Comparison of ENCODE assay signal across 1 mouse cellular context in the genomic region with DNA sequence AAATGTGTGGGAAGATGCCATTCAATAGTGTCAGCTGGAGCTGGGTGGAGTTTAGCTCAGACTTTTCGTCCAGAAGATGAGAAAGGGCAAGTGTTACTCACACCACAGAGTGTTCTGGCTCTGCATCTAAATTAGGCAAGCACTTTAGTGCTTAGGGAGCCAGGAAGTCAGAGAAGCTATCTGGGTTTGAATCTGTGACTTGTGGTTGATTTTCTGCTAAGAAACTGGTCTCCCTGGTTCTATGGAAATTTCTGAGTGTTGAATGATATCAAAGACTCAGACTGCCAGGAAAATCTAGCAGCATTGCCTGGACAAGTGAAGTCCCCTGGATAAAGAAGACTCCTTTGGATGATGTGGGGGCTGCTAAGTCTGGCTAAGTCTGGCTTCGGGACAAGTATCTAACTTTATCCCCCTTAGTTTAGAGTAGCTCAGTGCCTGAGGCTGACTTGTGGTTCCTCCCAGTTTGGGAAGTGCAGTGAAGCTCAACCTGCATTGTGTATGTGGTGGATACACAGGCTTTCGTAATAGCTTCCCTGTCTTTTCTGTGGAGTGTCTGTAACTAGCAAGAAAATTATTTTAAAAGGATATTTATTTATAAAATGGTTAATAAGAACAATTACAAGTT.
TF ChIP-seq lines count a peak whose summit lies in the region.

No protein-coding gene starts in this region.

TF ChIP-seq in myocyte, 11 proteins besides CTCF, POLR2A, EP300 and RAD21 (continued from another document):
- TF ChIP-seq REST (IDR thresholded peaks at IDR 0.05; ENCODE audit: insufficient read depth, insufficient read length) (no peak), CEBPB (IDR thresholded peaks at IDR 0.05; ENCODE audit: insufficient read depth, poor library complexity, severe bottlenecking) (peak; percentile 45; the same call in 1 of the 2 replicates), POLR2AphosphoS2 (IDR thresholded peaks at IDR 0.05; ENCODE audit: insufficient read length, low read depth) (no peak), MYOG (IDR thresholded peaks at IDR 0.05; ENCODE audit: control insufficient read depth in 1 of 3, insufficient read depth in 1 of 3, insufficient read length in 2 of 3, low read depth in 2 of 3) (no peak), TCF3 (IDR thresholded peaks at IDR 0.05; ENCODE audit: insufficient read length, low read depth) (no peak), SRF (IDR thresholded peaks at IDR 0.05; ENCODE audit: control insufficient read depth, insufficient read length, low read depth) (peak; percentile 80), MAX (IDR thresholded peaks at IDR 0.05; ENCODE audit: low read depth) (no peak), TCF12 (IDR thresholded peaks at IDR 0.05; ENCODE audit: insufficient read depth, poor library complexity, severe bottlenecking) (no peak)
